Mouse (Mus musculus) erythroblast, embryonic 14.5 days (primary cell): ENCODE data around the gene Hoxb3.

Experiments used
- GATA1 ChIP-seq: IDR thresholded peaks from 2 replicates; pipeline ENCODE4 v1.6.1; 2012; ENCODE audit warnings: low read length, inconsistent platforms, mixed read lengths
- TAL1 ChIP-seq: IDR thresholded peaks from 3 replicates; pipeline ENCODE4 v1.6.1; 2012; ENCODE audit warnings: low read length, inconsistent platforms, mixed read lengths

GRCm38 (mm10) chr11:96292565-96293301 is 30.4 kb upstream of the Hoxb3 start:
- TF ChIP-seq GATA1: no peak
- no peak for TF ChIP-seq TAL1
